Mouse (Mus musculus) neutrophil, adult 5-6 weeks (primary cell): ENCODE data around the gene Ifi214. TPM values are rescaled to one million over a fixed set of nuclear protein-coding genes. Genes with fewer than 3 reads are reported as not detected.
"Not testable (repeated sequence)": the region's sequence is repeated elsewhere in the genome, so short reads cannot be mapped to it uniquely, and the experiment has no call there.

Experiments used
- ATAC-seq: fragments of 151-379, 151-347 bp; 2 replicates; pipeline ENCODE4 v1.8.0; 2017; ENCODE audit warnings: mild to moderate bottlenecking, moderate TSS enrichment; ENCODE audit not compliant: insufficient number of reproducible peaks, poor library complexity, low FRiP score, severe bottlenecking; ENCODE audit errors: extremely low read depth
- total RNA-seq: library from RNA; stranded (forward); fragments of 200-1000 nt; gene quantifications from 2 replicates; pipeline ENCODE4 v1.2.3, GENCODE M21; 2017

Ifi214 gene
- 90.5 and 95.3 TPM in 2 replicates for total RNA-seq

DNA sequence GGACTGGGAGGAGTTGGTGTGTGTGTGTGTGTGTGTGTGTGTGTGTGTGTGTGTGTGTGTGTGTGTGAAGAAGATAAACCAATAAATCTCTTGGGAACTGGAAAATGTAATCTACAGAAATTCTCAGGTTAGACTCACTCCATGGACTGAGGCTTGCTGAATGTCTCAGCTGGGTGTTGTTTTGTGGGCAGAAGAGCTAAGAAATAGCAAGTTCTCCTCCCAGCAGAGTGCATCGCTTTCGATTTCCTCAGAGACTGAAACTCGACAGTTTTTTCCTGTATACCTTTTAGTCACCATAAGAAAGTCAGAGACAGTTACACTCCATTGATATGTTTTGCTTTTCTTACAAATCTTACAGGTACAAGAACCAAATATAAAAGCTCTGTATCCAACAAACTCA is at the start of gene Ifi214:
Ifi214 (minus strand) TSS at position 167 of the 400 bp plus-strand sequence.
- peak; percentile 67 for ATAC-seq

DNA sequence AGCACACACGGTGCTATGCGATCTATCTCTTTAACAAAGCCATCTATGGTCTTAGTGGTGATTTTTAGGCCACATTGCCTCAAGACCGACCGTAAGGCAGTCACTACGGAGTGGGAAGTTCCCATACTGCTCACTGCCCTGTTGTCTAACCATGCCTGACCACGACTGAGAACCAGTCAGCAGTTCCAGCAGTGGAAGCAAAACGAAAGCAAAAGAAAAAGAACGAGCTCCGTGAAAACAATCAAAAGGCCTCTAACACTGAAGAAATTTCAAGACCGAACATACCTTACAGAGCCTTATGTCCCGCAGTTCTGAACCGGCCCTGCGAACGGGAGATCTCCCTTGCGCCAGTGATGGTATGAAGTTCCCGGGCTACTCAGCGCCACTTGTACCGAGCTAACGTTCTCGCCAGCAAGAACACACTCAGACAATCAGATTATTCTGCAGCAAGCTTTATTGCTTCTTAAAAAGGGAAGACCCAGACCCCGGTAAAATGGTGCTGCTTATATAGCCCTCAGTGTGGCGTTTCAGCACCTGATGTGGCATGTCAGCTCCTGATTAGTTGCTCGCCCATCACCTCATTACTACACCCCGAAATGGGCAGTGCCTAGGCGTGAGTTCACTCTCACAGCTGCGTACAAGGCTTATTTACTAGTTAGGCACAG is 44.3 kb upstream of the Ifi214 start:
- ATAC-seq: no peak

DNA sequence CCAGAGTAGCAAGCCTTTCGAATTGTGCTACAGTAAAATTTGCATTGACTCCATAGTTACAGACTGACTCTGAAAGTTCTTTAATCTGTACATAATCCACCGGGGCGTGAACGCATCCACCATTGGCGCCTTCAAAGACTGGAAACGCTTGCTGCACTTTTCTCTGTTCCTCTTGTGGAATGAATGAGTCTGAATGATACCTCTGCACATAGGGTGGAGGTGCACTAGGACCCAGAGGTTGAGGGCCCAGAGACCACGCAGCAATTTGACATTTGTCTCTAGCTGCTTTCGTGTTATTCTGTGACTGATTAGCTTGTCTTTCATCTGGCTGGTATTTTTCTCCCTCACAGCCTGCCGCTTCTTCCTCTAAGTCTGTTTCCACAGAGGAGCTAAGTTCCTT is 43.3 kb upstream of the Ifi214 start:
- ATAC-seq: no peak

DNA sequence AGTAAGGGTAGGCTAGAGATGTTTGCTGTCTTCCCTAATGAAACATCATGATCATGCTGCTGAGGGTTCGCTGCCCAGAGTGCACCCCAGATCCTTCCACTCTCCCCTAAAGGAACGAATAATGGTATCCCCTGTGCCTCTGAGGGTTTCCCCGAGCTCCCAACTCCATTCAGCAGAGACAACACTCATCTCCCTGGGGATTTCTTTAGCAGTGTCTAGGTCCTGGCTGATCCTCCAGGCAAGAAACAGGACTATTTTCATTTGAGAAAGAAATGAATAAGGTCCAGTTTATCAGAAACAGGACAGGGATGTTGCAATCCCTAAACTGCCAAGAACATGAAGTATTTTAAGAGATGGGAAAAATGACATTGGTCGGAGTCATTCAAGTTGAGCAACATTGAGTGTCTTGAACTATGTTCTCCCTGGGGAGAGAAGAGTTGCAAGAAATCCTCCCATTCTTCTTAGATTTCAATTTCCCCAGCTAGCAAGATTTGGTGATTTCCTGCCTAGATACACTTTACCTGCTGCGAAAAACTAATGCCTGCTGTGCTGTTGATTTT is 14.8 kb upstream of the Ifi214 start:
- not testable (repeated sequence) for ATAC-seq

DNA sequence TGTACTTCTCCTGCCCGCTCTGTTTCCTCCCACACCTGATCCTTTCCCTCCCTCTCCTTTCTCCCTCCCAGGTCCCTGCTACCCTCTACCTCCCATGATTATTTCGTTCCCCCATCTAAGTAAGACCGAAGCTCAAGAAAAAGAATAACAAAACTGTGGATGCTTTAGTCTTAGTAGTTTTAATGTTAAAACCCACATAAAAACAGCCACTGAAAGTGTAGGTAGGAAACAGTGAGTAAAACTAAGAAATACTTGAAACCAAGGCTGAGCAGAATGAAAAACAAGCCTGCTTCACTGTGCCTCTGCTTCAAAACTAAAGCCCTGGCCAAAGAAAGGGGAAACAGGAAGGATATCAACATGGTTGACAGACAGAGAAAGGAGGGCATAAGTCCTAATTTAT is 13.0 kb upstream of the Ifi214 start:
- ATAC-seq: not testable (repeated sequence)

DNA sequence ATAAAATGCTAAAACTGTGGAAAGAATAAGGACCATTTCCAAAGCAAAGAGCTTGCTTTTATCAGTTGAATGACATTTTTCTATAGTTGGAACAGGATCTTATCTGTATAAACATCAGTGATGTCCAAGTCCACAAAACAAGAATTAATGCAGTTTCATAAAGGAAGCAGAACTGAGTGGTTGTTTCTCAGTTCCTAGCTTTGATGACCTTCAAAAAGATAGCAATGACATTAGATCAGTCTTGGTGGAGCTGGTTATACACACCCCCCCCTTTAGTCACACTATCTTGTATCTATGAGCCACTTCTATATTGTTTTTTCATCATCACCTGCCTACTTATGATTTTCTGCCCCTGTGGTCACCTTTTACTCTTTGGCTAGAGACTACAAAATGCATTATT is 14.3 kb downstream of the Ifi214 start:
- peak; percentile 55; the same call in 1 of the 2 replicates for ATAC-seq

DNA sequence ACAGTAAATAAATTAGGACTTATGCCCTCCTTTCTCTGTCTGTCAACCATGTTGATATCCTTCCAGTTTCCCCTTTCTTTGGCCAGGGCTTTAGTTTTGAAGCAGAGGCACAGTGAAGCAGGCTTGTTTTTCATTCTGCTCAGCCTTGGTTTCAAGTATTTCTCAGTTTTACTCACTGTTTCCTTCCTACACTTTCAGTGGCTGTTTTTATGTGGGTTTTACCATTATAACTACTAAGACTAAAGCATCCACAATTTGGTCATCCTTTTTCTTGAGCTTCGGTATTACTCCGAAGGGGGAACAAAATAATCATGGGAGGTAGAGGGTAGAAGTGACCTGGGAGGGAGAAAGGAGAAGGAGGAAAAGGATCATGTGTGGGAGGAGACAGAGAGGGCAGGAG is 25.2 kb downstream of the Ifi214 start:
- ATAC-seq: not testable (repeated sequence)

DNA sequence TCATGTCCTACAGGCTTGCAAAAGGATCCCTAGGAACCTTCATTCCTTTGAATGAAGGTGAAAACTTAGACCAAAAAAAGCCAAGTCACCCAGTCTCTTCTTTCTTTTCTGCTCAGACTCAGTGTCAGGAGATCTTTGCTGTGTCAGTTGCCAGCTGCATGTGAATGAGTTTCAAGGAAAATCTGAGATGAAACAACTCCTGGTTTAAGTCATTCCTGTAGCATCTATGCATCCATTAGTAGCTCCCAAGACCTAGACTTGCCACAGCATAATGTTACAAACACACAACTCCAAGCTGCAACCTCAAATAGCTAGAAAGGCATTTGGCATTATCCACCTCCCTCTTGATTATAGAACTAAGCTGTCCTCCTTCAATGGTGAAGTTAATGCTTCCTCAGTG is 44.3 kb downstream of the Ifi214 start:
- not testable (repeated sequence) for ATAC-seq

DNA sequence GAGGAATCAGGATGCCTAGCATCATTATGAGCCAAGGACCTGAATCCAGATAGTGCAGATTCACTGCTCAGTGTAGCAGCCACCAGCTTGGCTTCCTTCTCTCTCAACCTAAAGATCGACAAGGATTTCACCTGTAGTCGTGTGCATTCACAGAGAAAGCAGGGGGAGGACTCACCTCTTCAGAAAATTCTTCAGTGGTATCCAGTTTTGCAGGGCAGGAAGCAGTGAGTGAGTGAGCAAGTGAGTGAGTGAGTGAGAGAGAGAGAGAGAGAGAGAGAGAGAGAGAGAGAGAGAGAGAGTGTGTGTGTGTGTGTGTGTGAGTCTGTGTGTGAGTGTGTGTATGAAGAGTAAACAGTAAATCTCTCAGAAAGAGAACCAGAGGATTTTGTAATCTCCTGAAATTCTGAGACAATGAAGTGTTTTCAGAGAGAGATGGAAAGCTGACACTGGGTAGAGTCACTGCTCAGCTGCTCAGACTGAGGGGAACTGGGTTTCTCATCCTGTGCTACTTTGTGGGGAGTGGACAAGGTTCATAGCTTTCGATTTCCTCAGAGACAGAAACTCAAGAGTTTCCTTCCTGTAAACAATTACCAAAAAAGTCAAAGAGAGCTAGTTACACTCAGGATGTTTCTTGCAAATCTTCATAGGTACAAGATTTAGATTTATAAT is 44.8 kb downstream of the Ifi214 start, which contains the start of gene Ifi206:
Ifi206 (minus strand) TSS at position 230 of the 669 bp plus-strand sequence.
- peak; percentile 82 for ATAC-seq

DNA sequence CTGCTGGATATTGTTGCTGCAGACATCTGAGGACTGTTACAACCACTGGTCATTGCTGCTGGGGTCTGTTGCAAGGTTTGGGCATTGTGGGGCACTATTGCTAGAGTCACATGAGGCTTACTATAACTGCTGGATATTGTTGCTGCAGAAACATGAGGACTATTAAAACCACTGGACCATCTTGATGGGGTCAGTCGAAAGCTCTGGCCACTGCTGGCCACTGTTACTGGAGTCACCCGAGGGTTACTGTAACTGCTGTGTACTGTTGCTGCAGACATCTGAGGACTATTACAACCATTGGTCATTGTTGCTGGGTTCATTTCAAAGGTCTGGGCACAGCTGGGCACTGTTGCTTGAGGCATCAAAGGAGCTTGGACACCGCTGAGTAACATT is 54.6 kb downstream of the Ifi214 start:
- ATAC-seq: not testable (repeated sequence)

DNA sequence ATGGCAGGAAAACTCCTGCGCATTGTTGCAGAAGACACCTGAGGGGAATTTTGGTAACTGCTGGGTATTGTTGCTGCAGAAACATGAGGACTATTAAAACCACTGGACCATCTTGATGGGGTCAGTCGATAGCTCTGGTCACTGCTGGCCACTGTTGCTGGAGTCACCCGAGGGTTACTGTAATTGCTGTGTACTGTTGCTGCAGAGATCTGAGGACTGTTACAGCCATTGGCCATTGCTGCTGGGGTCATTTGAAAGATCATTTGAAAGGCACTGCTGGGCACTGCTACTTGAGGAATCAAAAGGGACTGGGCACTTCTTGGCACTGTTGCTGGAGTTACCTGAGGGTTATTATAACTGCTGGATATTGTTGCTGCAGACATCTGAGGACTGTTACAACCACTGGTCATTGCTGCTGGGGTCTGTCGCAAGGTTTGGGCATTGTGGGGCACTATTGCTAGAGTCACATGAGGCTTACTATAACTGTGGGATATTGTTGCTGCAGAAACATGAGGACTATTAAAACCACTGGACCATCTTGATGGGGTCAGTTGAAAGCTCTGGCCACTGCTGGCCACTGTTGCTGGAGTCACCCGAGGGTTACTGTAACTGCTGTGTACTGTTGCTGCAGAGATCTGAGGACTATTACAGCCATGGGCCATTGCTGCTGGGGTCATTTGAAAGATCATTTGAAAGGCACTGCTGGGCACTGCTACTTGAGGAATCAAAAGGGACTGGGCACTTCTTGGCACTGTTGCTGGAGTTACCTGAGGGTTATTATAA is 55.2 kb downstream of the Ifi214 start:
- not testable (repeated sequence) for ATAC-seq

Other genes starting within 250 kb of the Ifi214 start
- gene Ackr1, start 202.2 kb downstream of the Ifi214 start, total RNA-seq: not detected in 2 replicates
- gene Aim2, start 185.1 kb downstream of the Ifi214 start, total RNA-seq: 207 and 213 TPM in 2 replicates
- gene Cadm3, start 168.3 kb downstream of the Ifi214 start, total RNA-seq: 0.37 TPM in 1 of 2 replicates, not detected in the other
- gene Ifi206, start 44.9 kb downstream of the Ifi214 start, total RNA-seq: 52.5 and 53.9 TPM in 2 replicates
- 119 and 122 TPM in 2 replicates for gene Ifi213, start 63.3 kb upstream of the Ifi214 start, total RNA-seq
- 424 and 436 TPM in 2 replicates for gene Ifi209, start 95.0 kb upstream of the Ifi214 start, total RNA-seq
- 34.7 and 44.3 TPM in 2 replicates for gene Ifi208, start 137.7 kb upstream of the Ifi214 start, total RNA-seq
- 10.4 and 12.3 TPM in 2 replicates for gene Ifi207, start 205.8 kb upstream of the Ifi214 start, total RNA-seq
- gene Ifi204, start 231.0 kb upstream of the Ifi214 start, total RNA-seq: 144 and 146 TPM in 2 replicates